Mouse (Mus musculus): Measurements from ENCODE around the gene Inka1. TPM values are rescaled to one million over a fixed set of nuclear protein-coding genes. Genes with fewer than 3 reads are reported as not detected.
"Not testable (repeated sequence)": the region's sequence is repeated elsewhere in the genome, so short reads cannot be mapped to it uniquely, and the experiment has no call there.

Inka1 gene
- 13.7 and 18.2 TPM in 2 replicates for polyA plus RNA-seq (2012; ENCODE audit: insufficient read depth, insufficient read length, missing spikeins)

- Histone ChIP-seq H3K4me3 (ENCODE audit: insufficient read depth, low read length) (peak within 1 kb of the TSS; percentile 86), H3K27ac (ENCODE audit: insufficient read depth, low read depth, low read length) (peak within 1 kb of the TSS; percentile 89), H3K4me1 (ENCODE audit: control insufficient read depth, insufficient read depth, low read length) (peaks cover 43% of the 10 kb centered on the region)
- TF ChIP-seq POLR2A (IDR thresholded peaks at IDR 0.05; ENCODE audit: borderline replicate concordance, low read depth, low read length) = no peak
- TF ChIP-seq CTCF (IDR thresholded peaks at IDR 0.05; ENCODE audit: low read depth, low read length) = no peak
Measured at GRCm38 (mm10) chr9:107985131-107986119, at the start of gene Inka1. TSS of gene Inka1 (minus strand) at chr9:107985879.

DNA sequence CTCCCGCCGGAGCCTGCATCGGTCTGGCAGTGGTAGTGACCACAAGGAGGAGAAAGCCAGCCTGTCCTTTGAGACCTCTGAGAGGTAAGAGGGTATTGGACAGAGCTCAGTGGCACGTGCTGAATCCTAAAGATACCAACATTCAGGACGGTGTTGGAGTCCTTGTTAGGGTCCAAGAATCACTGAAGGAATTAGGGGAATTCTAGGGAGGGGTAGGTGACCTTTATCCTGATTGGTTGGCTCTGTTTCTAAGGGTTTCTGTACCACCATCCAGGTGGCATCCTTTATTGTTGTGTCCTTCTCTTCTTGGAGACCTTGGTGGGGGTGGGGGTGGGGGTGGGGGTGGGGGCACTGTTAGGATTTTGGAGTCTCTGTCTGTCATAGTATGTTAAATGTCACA lies 46.4 kb upstream of the Inka1 start:
- Histone ChIP-seq H3K4me3 (ENCODE audit: insufficient read depth, low read length) (no peak overlapping the region), H3K4me1 (ENCODE audit: control insufficient read depth, insufficient read depth, low read length) (no peaks in the 10 kb centered on the region), H3K27ac (ENCODE audit: insufficient read depth, low read depth, low read length) (no peak overlapping the region)
- TF ChIP-seq POLR2A (IDR thresholded peaks at IDR 0.05; ENCODE audit: borderline replicate concordance, low read depth, low read length) = no peak

DNA sequence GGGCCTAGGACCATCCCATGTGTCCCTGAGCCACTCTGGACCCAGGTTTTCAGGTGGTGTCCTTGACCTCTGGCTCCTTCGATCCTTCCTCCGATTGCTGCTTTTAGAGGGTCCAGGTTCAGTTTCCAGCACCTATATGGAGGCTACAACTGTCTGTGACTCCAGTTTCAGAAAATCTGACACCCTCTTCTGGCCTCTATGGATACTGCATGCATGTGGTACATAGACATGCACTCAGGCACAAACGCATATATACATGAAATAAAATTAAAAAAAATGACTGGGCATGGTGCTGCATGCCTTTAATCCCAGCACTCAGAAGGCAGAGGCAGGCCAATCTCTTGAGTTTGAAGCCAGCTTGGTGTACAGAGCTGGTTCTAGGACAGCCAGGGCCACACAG lies 42.2 kb upstream of the Inka1 start:
- H3K4me3 ChIP-seq (ENCODE audit: insufficient read depth, low read length) = no peak overlapping the region
- H3K27ac ChIP-seq (ENCODE audit: insufficient read depth, low read depth, low read length) = no peak overlapping the region
- TF ChIP-seq CTCF (IDR thresholded peaks at IDR 0.05; ENCODE audit: low read depth, low read length) = no peak
- TF ChIP-seq POLR2A (IDR thresholded peaks at IDR 0.05; ENCODE audit: borderline replicate concordance, low read depth, low read length) = no peak
- H3K4me1 ChIP-seq (ENCODE audit: control insufficient read depth, insufficient read depth, low read length) = no peaks in the 10 kb centered on the region

GRCm38 (mm10) chr9:108026584-108026983 lies 40.9 kb upstream of the Inka1 start:
- no peak overlapping the region for H3K27ac ChIP-seq (ENCODE audit: insufficient read depth, low read depth, low read length)
- TF ChIP-seq POLR2A (IDR thresholded peaks at IDR 0.05; ENCODE audit: borderline replicate concordance, low read depth, low read length) = no peak
- no peak for TF ChIP-seq CTCF (IDR thresholded peaks at IDR 0.05; ENCODE audit: low read depth, low read length)

GRCm38 (mm10) chr9:108023216-108023615 lies 37.5 kb upstream of the Inka1 start:
- TF ChIP-seq POLR2A (IDR thresholded peaks at IDR 0.05; ENCODE audit: borderline replicate concordance, low read depth, low read length) (no peak), CTCF (IDR thresholded peaks at IDR 0.05; ENCODE audit: low read depth, low read length) (no peak)
- H3K4me3 ChIP-seq (ENCODE audit: insufficient read depth, low read length) = no peak overlapping the region
- H3K27ac ChIP-seq (ENCODE audit: insufficient read depth, low read depth, low read length) = no peak overlapping the region
- H3K4me1 ChIP-seq (ENCODE audit: control insufficient read depth, insufficient read depth, low read length) = 0 out of 2 replicates have a peak, but pooled peaks cover 5% of the 10 kb centered on the region

More at GRCm38 (mm10) chr9:108026584-108026983, 40.9 kb upstream of the Inka1 start:
- H3K4me3 ChIP-seq (ENCODE audit: insufficient read depth, low read length) = no peak overlapping the region
- H3K4me1 ChIP-seq (ENCODE audit: control insufficient read depth, insufficient read depth, low read length) = no peaks in the 10 kb centered on the region

DNA sequence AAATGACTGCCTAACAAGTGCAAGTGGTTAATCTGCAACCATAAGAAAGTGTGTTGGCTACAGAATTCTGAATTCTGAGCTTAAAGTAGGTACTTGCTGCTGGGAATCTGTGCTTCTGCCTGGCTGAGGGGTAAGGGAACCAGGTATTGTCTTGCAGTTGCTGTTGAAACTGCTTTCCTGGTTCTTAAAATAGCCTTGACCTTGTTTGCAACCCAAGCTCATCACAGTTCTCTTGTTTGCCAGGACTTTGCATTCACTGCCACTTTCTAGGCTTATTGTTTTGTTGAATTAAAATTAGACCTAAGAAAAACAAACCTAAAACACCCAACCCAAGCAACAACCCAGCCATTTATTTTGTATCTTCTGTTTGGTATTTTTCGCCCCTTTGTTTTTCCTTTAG lies 35.1 kb upstream of the Inka1 start:
- H3K4me3 ChIP-seq (ENCODE audit: insufficient read depth, low read length) = no peak overlapping the region
- TF ChIP-seq POLR2A (IDR thresholded peaks at IDR 0.05; ENCODE audit: borderline replicate concordance, low read depth, low read length) = no peak
- no peak for TF ChIP-seq CTCF (IDR thresholded peaks at IDR 0.05; ENCODE audit: low read depth, low read length)
- no peak overlapping the region for H3K27ac ChIP-seq (ENCODE audit: insufficient read depth, low read depth, low read length)
- H3K4me1 ChIP-seq (ENCODE audit: control insufficient read depth, insufficient read depth, low read length) = 0 out of 2 replicates have a peak, but pooled peaks cover 5% of the 10 kb centered on the region

DNA sequence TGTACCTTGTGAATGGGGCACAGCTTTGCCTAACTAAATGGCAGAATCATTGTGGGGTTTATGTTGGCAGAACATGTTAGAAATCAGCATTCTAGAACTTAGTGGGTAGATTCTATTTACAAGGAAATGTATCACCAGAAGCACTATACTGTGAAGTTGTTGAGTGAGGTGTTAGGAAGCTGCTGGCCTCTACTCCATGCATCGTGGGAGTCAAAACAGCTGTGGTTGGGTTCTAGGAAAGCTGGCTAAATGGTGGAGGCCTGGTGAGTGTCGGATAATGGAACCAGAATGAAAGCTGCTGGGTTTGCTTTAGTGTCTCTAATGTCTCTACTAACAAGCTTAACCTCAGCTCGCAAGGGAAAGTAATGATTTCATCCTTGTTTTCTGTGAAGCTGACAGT lies 31.4 kb upstream of the Inka1 start:
- H3K4me1 ChIP-seq (ENCODE audit: control insufficient read depth, insufficient read depth, low read length) = 0 out of 2 replicates have a peak, but pooled peaks cover 5% of the 10 kb centered on the region
- H3K4me3 ChIP-seq (ENCODE audit: insufficient read depth, low read length) = no peak overlapping the region
- TF ChIP-seq POLR2A (IDR thresholded peaks at IDR 0.05; ENCODE audit: borderline replicate concordance, low read depth, low read length) (no peak), CTCF (IDR thresholded peaks at IDR 0.05; ENCODE audit: low read depth, low read length) (no peak)
- no peak overlapping the region for H3K27ac ChIP-seq (ENCODE audit: insufficient read depth, low read depth, low read length)

DNA sequence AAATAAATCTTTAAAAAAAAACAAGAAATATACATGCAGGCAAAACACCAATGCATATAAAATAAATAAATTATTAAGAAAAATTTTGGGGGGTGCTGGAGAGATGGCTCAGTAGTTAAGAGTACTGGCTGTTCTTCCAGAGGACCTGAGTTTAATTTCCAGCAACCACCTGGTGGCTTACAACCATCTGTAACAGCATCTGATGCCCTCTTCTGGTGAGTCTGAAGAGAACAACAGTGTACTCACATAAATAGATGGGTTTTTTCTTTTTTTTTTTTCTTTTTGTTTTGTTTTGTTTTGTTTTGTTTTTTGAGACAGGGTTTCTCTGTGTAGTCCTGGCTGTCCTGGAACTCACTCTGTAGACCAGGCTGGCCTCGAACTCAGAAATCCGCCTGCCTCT lies 27.9 kb upstream of the Inka1 start:
- H3K4me3 ChIP-seq (ENCODE audit: insufficient read depth, low read length); H3K27ac ChIP-seq (ENCODE audit: insufficient read depth, low read depth, low read length): not testable (repeated sequence)
- H3K4me1 ChIP-seq (ENCODE audit: control insufficient read depth, insufficient read depth, low read length) = peaks cover 11% of the 10 kb centered on the region

- TF ChIP-seq CTCF (IDR thresholded peaks at IDR 0.05; ENCODE audit: low read depth, low read length) = no peak
- no peak for TF ChIP-seq POLR2A (IDR thresholded peaks at IDR 0.05; ENCODE audit: borderline replicate concordance, low read depth, low read length)
- Histone ChIP-seq H3K4me1 (ENCODE audit: control insufficient read depth, insufficient read depth, low read length) (peaks cover 22% of the 10 kb centered on the region), H3K27ac (ENCODE audit: insufficient read depth, low read depth, low read length) (no peak overlapping the region), H3K4me3 (ENCODE audit: insufficient read depth, low read length) (no peak overlapping the region)
Measured at GRCm38 (mm10) chr9:108010385-108010784, 24.7 kb upstream of the Inka1 start.

DNA sequence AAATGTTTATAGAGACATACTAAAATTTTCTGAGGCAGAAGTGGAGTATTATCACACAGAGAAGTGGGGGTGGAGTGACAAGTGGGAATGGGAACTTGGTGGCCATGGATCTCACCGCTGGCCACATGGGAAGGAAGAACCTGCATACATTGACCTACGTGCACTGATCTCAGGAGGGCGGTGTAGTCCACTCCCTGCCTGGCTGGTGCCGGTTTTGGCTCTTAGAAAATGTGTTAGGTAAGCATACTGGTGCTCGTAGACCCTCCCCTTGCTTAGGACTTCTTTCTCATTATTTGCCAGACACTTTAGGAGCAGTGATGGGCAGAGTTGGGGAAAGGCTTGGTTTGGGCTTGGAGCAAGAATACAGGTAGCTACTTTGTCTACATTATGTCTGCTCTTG lies 22.4 kb upstream of the Inka1 start:
- no peak for TF ChIP-seq CTCF (IDR thresholded peaks at IDR 0.05; ENCODE audit: low read depth, low read length)
- TF ChIP-seq POLR2A (IDR thresholded peaks at IDR 0.05; ENCODE audit: borderline replicate concordance, low read depth, low read length) = no peak
- peaks cover 34% of the 10 kb centered on the region for H3K4me1 ChIP-seq (ENCODE audit: control insufficient read depth, insufficient read depth, low read length)
- H3K4me3 ChIP-seq (ENCODE audit: insufficient read depth, low read length) = no peak overlapping the region
- no peak overlapping the region for H3K27ac ChIP-seq (ENCODE audit: insufficient read depth, low read depth, low read length)
